Mouse (Mus musculus) gastrocnemius, postnatal 36 days (tissue): ENCODE data around the gene Bcl2l2. TPM values are rescaled to one million over a fixed set of nuclear protein-coding genes. Genes with fewer than 3 reads are reported as not detected.

Experiments used
- DNase-seq, 2 experiments: peaks; one replicate each; pipeline ENCODE4 v3.0.0; 2022
- intact Hi-C: fragments of 180-260 bp; cut with DNase I; formaldehyde crosslinking; loops from one replicate; pipeline ENCODE4 v1.15.1; 2025
- total RNA-seq, 2 experiments: library from RNA; stranded (reverse); gene quantifications; 2 replicates each; pipeline ENCODE4 v1.2.3; 2021

Gene Bcl2l2
- total RNA-seq, 2 experiments from 2014 or later = 20.9 to 25.9 TPM

GRCm38 (mm10) chr14:54885309-54885708 lies 2.1 kb downstream of the Bcl2l2 start:
- intact Hi-C loops = no loop called here
- DNase-seq = no peak

- intact Hi-C loops = loop anchor here (5.0 kb wide), 1 partner anchor 200 kb away; the partner anchor contains the start of genes Thtpa and Zfhx2
- DNase-seq = no peak
Measured at GRCm38 (mm10) chr14:54892200-54892599, 9.0 kb downstream of the Bcl2l2 start, which contains the start of gene Pabpn1. TSS of gene Pabpn1 (plus strand) at chr14:54892500.

- intact Hi-C loops = loop anchor here (5.0 kb wide), 1 partner anchor 199 kb away; the partner anchor contains the start of genes Thtpa and Zfhx2
- peak; percentile 95 to 96 for DNase-seq
Measured at GRCm38 (mm10) chr14:54893651-54894181, 10.5 kb downstream of the Bcl2l2 start.

- intact Hi-C loops = loop anchor here (5.0 kb wide), 1 partner anchor 198 kb away; the partner anchor contains the start of genes Thtpa and Zfhx2
- peak in 1 of 2 experiments; percentile 58 for DNase-seq
Measured at GRCm38 (mm10) chr14:54894296-54895151, 11.3 kb downstream of the Bcl2l2 start.

- no peak for DNase-seq
- intact Hi-C loops = no loop called here
Measured at GRCm38 (mm10) chr14:54897445-54897844, 14.3 kb downstream of the Bcl2l2 start.

GRCm38 (mm10) chr14:54900383-54900782 lies 17.2 kb downstream of the Bcl2l2 start:
- peak in 1 of 2 experiments; percentile 58 for DNase-seq
- intact Hi-C loops = loop anchor here (1.0 to 2.0 kb wide), 2 partner anchors 39 to 114 kb away; partner anchors contain the start of gene Ngdn

- intact Hi-C loops = no loop called here
- DNase-seq = no peak
Measured at GRCm38 (mm10) chr14:54903641-54904040, 20.5 kb downstream of the Bcl2l2 start.

- intact Hi-C loops = no loop called here
- DNase-seq = no peak
Measured at GRCm38 (mm10) chr14:54908682-54909081, 25.5 kb downstream of the Bcl2l2 start.

- intact Hi-C loops = no loop called here
- DNase-seq = no peak
Measured at GRCm38 (mm10) chr14:54912109-54912850, 29.1 kb downstream of the Bcl2l2 start.

- intact Hi-C loops = no loop called here
- peak; percentile 41 to 54 for DNase-seq
Measured at GRCm38 (mm10) chr14:54912886-54913285, 29.7 kb downstream of the Bcl2l2 start, which contains the start of gene Slc22a17. TSS of gene Slc22a17 (minus strand) at chr14:54913132.

- no peak for DNase-seq
- intact Hi-C loops = no loop called here
Measured at GRCm38 (mm10) chr14:54913343-54913742, 30.2 kb downstream of the Bcl2l2 start.

- intact Hi-C loops = no loop called here
- DNase-seq = no peak
Measured at GRCm38 (mm10) chr14:54920076-54920685, 37.0 kb downstream of the Bcl2l2 start.

GRCm38 (mm10) chr14:54924641-54925348 lies 41.6 kb downstream of the Bcl2l2 start:
- peak; percentile 60 to 62 for DNase-seq
- intact Hi-C loops = no loop called here

- intact Hi-C loops = no loop called here
- peak; percentile 49 to 65 for DNase-seq
Measured at GRCm38 (mm10) chr14:54925349-54926342, 42.5 kb downstream of the Bcl2l2 start, which contains the start of gene Efs. TSS of gene Efs (minus strand) at chr14:54926126.

GRCm38 (mm10) chr14:54926401-54927158 lies 43.4 kb downstream of the Bcl2l2 start:
- peak; percentile 25 to 62 for DNase-seq
- intact Hi-C loops = no loop called here

GRCm38 (mm10) chr14:54927296-54927695 lies 44.1 kb downstream of the Bcl2l2 start:
- no peak for DNase-seq
- intact Hi-C loops = no loop called here

- DNase-seq = no peak
- intact Hi-C loops = no loop called here
Measured at GRCm38 (mm10) chr14:54929801-54930200, 46.6 kb downstream of the Bcl2l2 start.

GRCm38 (mm10) chr14:54930431-54930830 lies 47.3 kb downstream of the Bcl2l2 start:
- intact Hi-C loops = no loop called here
- no peak for DNase-seq
